Mouse (Mus musculus): Measurements from ENCODE around the gene Hmgn2. TPM values are rescaled to one million over a fixed set of nuclear protein-coding genes. Genes with fewer than 3 reads are reported as not detected.
A peak's percentile ranks its signal among the peaks of the same experiment; 100 is the strongest.

Hmgn2 gene
- polyA plus RNA-seq, 1 experiment from 2014 or later: 3,760 TPM

- peaks cover 66% of the 10 kb centered on the region for H3K36me3 ChIP-seq (replicated peaks)
- WGBS: 58% methylated on average over 8 of the region's 8 CpGs
Measured at GRCm38 (mm10) chr4:133969114-133969770, 792 bp upstream of the Hmgn2 start.

GRCm38 (mm10) chr4:133967866-133968149 lies 642 bp downstream of the Hmgn2 start:
- Histone ChIP-seq H3K4me1 (peaks cover 55% of the 10 kb centered on the region), H3K27ac (peak overlapping the region; percentile 100), H3K27me3 (ENCODE audit: poor library complexity, severe bottlenecking) (no peaks in the 10 kb centered on the region), H3K4me3 (peak overlapping the region; percentile 87), H3K36me3 (replicated peaks) (peaks cover 68% of the 10 kb centered on the region), H3K9me3 (no peaks in the 10 kb centered on the region)
- WGBS: under 1% methylated on average over 29 of the region's 29 CpGs
- DNase-seq (ENCODE audit: extremely low spot score, low spot score): peak; percentile 95

More at GRCm38 (mm10) chr4:133969114-133969770, 792 bp upstream of the Hmgn2 start:
- Histone ChIP-seq H3K9me3 (no peaks in the 10 kb centered on the region), H3K27me3 (ENCODE audit: poor library complexity, severe bottlenecking) (no peaks in the 10 kb centered on the region), H3K4me1 (peaks cover 55% of the 10 kb centered on the region), H3K4me3 (peak overlapping the region; percentile 87), H3K27ac (peak overlapping the region; percentile 100)
- no peak for DNase-seq (ENCODE audit: extremely low spot score, low spot score)

GRCm38 (mm10) chr4:133967138-133967865 lies 1.1 kb downstream of the Hmgn2 start:
- Histone ChIP-seq H3K4me1 (peaks cover 55% of the 10 kb centered on the region), H3K4me3 (peak overlapping the region; percentile 87), H3K36me3 (replicated peaks) (peaks cover 68% of the 10 kb centered on the region), H3K27me3 (ENCODE audit: poor library complexity, severe bottlenecking) (no peaks in the 10 kb centered on the region), H3K9me3 (no peaks in the 10 kb centered on the region), H3K27ac (peak overlapping the region; percentile 100)
- under 1% methylated on average over 91 of the region's 101 CpGs for WGBS
- peak; percentile 94 for DNase-seq (ENCODE audit: extremely low spot score, low spot score)

GRCm38 (mm10) chr4:133966271-133966940 lies 2.0 kb downstream of the Hmgn2 start:
- DNase-seq (ENCODE audit: extremely low spot score, low spot score): no peak
- Histone ChIP-seq H3K27ac (peak overlapping the region; percentile 100), H3K4me3 (peak overlapping the region; percentile 87), H3K4me1 (peaks cover 50% of the 10 kb centered on the region), H3K36me3 (replicated peaks) (peaks cover 63% of the 10 kb centered on the region), H3K9me3 (no peaks in the 10 kb centered on the region), H3K27me3 (ENCODE audit: poor library complexity, severe bottlenecking) (no peaks in the 10 kb centered on the region)
- WGBS: 58% methylated on average over 12 of the region's 12 CpGs

GRCm38 (mm10) chr4:133962566-133962965 lies 5.9 kb downstream of the Hmgn2 start:
- Histone ChIP-seq H3K36me3 (replicated peaks) (peaks cover 58% of the 10 kb centered on the region), H3K4me1 (peaks cover 21% of the 10 kb centered on the region), H3K9me3 (no peaks in the 10 kb centered on the region), H3K27me3 (ENCODE audit: poor library complexity, severe bottlenecking) (no peaks in the 10 kb centered on the region), H3K27ac (no peak overlapping the region), H3K4me3 (no peak overlapping the region)
- 92% methylated on average over 7 of the region's 7 CpGs for WGBS
- DNase-seq (ENCODE audit: extremely low spot score, low spot score): no peak

GRCm38 (mm10) chr4:133958884-133959283 lies 9.6 kb downstream of the Hmgn2 start:
- 0 out of 2 replicates have a peak, but pooled peaks cover 4% of the 10 kb centered on the region for H3K4me1 ChIP-seq
- peaks cover 30% of the 10 kb centered on the region for H3K36me3 ChIP-seq (replicated peaks)
- 86% methylated on average over 1 of the region's 1 CpGs for WGBS
- H3K27me3 ChIP-seq (ENCODE audit: poor library complexity, severe bottlenecking): no peaks in the 10 kb centered on the region
- DNase-seq (ENCODE audit: extremely low spot score, low spot score): no peak
- H3K9me3 ChIP-seq: no peaks in the 10 kb centered on the region
- no peak overlapping the region for H3K27ac ChIP-seq
- H3K4me3 ChIP-seq: no peak overlapping the region

- Histone ChIP-seq H3K36me3 (replicated peaks) (peaks cover 10% of the 10 kb centered on the region; the same call in 1 of the 2 replicates), H3K4me3 (no peak overlapping the region), H3K27ac (no peak overlapping the region), H3K4me1 (0 out of 2 replicates have a peak, but pooled peaks cover 4% of the 10 kb centered on the region), H3K9me3 (no peaks in the 10 kb centered on the region), H3K27me3 (ENCODE audit: poor library complexity, severe bottlenecking) (no peaks in the 10 kb centered on the region)
- DNase-seq (ENCODE audit: extremely low spot score, low spot score): no peak
- 86% methylated on average over 4 of the region's 4 CpGs for WGBS
Measured at GRCm38 (mm10) chr4:133956358-133956757, 12.1 kb downstream of the Hmgn2 start.

GRCm38 (mm10) chr4:133946736-133947135 lies 21.7 kb downstream of the Hmgn2 start:
- Histone ChIP-seq H3K27me3 (ENCODE audit: poor library complexity, severe bottlenecking) (no peaks in the 10 kb centered on the region), H3K9me3 (peaks cover 3% of the 10 kb centered on the region; the same call in 1 of the 2 replicates), H3K36me3 (replicated peaks) (no peaks in the 10 kb centered on the region), H3K27ac (no peak overlapping the region), H3K4me1 (peaks cover 3% of the 10 kb centered on the region; the same call in 1 of the 2 replicates), H3K4me3 (no peak overlapping the region)
- DNase-seq (ENCODE audit: extremely low spot score, low spot score): no peak
- WGBS: 73% methylated on average over 4 of the region's 4 CpGs

- H3K4me3 ChIP-seq: no peak overlapping the region
- WGBS: 85% methylated on average over 3 of the region's 3 CpGs
- H3K9me3 ChIP-seq: peaks cover 3% of the 10 kb centered on the region; the same call in 1 of the 2 replicates
- no peaks in the 10 kb centered on the region for H3K27me3 ChIP-seq (ENCODE audit: poor library complexity, severe bottlenecking)
- H3K27ac ChIP-seq: no peak overlapping the region
- no peak for DNase-seq (ENCODE audit: extremely low spot score, low spot score)
- no peaks in the 10 kb centered on the region for H3K36me3 ChIP-seq (replicated peaks)
- peaks cover 8% of the 10 kb centered on the region for H3K4me1 ChIP-seq
Measured at GRCm38 (mm10) chr4:133943791-133944190, 24.7 kb downstream of the Hmgn2 start.

GRCm38 (mm10) chr4:133942679-133943078 lies 25.8 kb downstream of the Hmgn2 start:
- DNase-seq (ENCODE audit: extremely low spot score, low spot score): no peak
- Histone ChIP-seq H3K27me3 (ENCODE audit: poor library complexity, severe bottlenecking) (no peaks in the 10 kb centered on the region), H3K4me3 (no peak overlapping the region), H3K9me3 (peaks cover 3% of the 10 kb centered on the region; the same call in 1 of the 2 replicates), H3K4me1 (peaks cover 8% of the 10 kb centered on the region), H3K27ac (no peak overlapping the region), H3K36me3 (replicated peaks) (no peaks in the 10 kb centered on the region)
- 94% methylated on average over 4 of the region's 4 CpGs for WGBS

GRCm38 (mm10) chr4:133941576-133941975 lies 26.9 kb downstream of the Hmgn2 start:
- H3K36me3 ChIP-seq (replicated peaks): no peaks in the 10 kb centered on the region
- H3K4me3 ChIP-seq: no peak overlapping the region
- DNase-seq (ENCODE audit: extremely low spot score, low spot score): no peak
- H3K9me3 ChIP-seq: peaks cover 3% of the 10 kb centered on the region; the same call in 1 of the 2 replicates
- no peak overlapping the region for H3K27ac ChIP-seq
- peaks cover 8% of the 10 kb centered on the region for H3K4me1 ChIP-seq
- 63% methylated on average over 3 of the region's 3 CpGs for WGBS
- H3K27me3 ChIP-seq (ENCODE audit: poor library complexity, severe bottlenecking): no peaks in the 10 kb centered on the region

GRCm38 (mm10) chr4:133940386-133941260 lies 27.8 kb downstream of the Hmgn2 start:
- H3K9me3 ChIP-seq: no peaks in the 10 kb centered on the region
- H3K4me3 ChIP-seq: no peak overlapping the region
- no peaks in the 10 kb centered on the region for H3K27me3 ChIP-seq (ENCODE audit: poor library complexity, severe bottlenecking)
- no peak overlapping the region for H3K27ac ChIP-seq
- 87% methylated on average over 13 of the region's 13 CpGs for WGBS
- H3K36me3 ChIP-seq (replicated peaks): no peaks in the 10 kb centered on the region
- DNase-seq (ENCODE audit: extremely low spot score, low spot score): no peak
- H3K4me1 ChIP-seq: peaks cover 8% of the 10 kb centered on the region

Data from forebrain, embryonic 10.5 days (tissue).